Mouse (Mus musculus) embryonic facial prominence, embryonic 10.5 days (tissue): ENCODE results near the gene Lrrc8a. TPM values are rescaled to one million over a fixed set of nuclear protein-coding genes. Genes with fewer than 3 reads are reported as not detected.
A peak's percentile ranks its signal among the peaks of the same experiment; 100 is the strongest.

Source experiments
- DNase-seq: peaks from one replicate; pipeline ENCODE4 v3.0.0-alpha.2; 2017; ENCODE audit warnings: low spot score
- H3K27ac ChIP-seq: fragments of 300-500 bp; sonication (generic); replicated peaks from 2 replicates; pipeline ENCODE4 v1.5.1; 2016; ENCODE audit warnings: mild to moderate bottlenecking
- H3K27me3 ChIP-seq: fragments of 300-500 bp; sonication (generic); replicated peaks from 2 replicates; pipeline ENCODE4 v1.6.1; 2016; ENCODE audit warnings: low read depth, mild to moderate bottlenecking; ENCODE audit not compliant: poor library complexity, severe bottlenecking
- H3K36me3 ChIP-seq: fragments of 300-500 bp; sonication (generic); replicated peaks from 2 replicates; pipeline ENCODE4 v1.6.1; 2016; ENCODE audit warnings: mild to moderate bottlenecking, moderate library complexity
- H3K4me1 ChIP-seq: fragments of 300-500 bp; sonication (generic); 2 replicates; pipeline ENCODE4 v1.6.1; 2016
- H3K4me3 ChIP-seq: fragments of 300-500 bp; sonication (generic); 2 replicates; pipeline ENCODE4 v1.5.1; 2016; ENCODE audit warnings: mild to moderate bottlenecking, moderate library complexity
- H3K9me3 ChIP-seq: fragments of 300-500 bp; sonication (generic); 2 replicates; pipeline ENCODE4 v1.6.1; 2016; ENCODE audit warnings: mild to moderate bottlenecking
- WGBS: fragments of 180-500 bp; shearing (Covaris S2); methylation state at CpG from one replicate; pipeline ENCODE4 v1.1.7; 2016; 5-methylcytosine and 5-hydroxymethylcytosine counted together
- polyA plus RNA-seq: library from polyadenylated mRNA; unstranded; fragments of >200 nt; fragmentation: Nextera tagmentation; extraction: Ambion mirVana; gene quantifications from 2 replicates; pipeline ENCODE4 v1.2.1, GENCODE M21; 2016

Gene Lrrc8a
- polyA plus RNA-seq, 1 experiment from 2014 or later: 47.5 TPM

DNA sequence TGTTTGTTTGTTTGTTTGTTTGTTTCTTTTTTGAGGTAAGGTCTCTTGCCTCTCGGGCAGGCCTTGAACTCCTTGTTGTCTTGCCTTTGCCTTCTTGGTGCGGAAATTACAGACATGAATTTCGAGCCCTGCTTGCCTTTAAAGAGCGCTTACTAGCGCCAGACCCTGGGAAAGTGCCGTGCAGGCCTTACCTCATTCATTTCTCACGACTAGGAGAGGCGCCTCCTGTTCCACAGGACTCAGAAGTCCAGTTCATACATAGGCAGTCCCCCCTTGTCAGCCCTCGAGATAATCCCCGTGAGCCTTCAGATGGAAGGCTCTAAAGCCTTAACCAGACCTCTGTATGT, 49.5 kb downstream of the Lrrc8a start:
- peaks cover 48% of the 10 kb centered on the region for H3K36me3 ChIP-seq
- peaks cover 23% of the 10 kb centered on the region for H3K4me1 ChIP-seq
- no peaks in the 10 kb centered on the region for H3K27me3 ChIP-seq
- peak; percentile 49 for DNase-seq
- H3K9me3 ChIP-seq: no peaks in the 10 kb centered on the region
- peak overlapping the region; percentile 86 for H3K4me3 ChIP-seq
- WGBS: under 1% methylated on average over 10 of the region's 10 CpGs
- peak overlapping the region; percentile 89 for H3K27ac ChIP-seq

DNA sequence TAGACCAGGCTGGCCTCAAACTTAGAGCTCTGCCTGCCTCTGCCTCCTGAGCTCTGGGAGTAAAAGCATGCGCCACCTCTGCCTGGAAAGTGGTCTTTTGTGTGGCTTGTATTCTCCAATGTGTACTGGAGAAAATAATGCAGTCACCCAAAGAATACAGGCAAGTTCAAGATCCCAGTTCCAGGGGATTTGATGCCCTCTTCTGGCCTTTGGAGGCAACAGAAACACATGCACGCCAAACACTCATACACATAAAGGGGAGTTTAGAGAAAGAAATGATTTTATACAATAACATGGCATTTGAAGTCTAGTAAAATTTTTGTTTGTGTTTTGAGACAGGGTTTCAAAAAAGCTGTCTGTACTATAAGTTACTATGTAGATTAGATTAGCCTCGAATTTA, 62.0 kb downstream of the Lrrc8a start:
- 83% methylated on average over 3 of the region's 3 CpGs for WGBS
- no peaks in the 10 kb centered on the region for H3K9me3 ChIP-seq
- peaks cover 89% of the 10 kb centered on the region for H3K36me3 ChIP-seq

DNA sequence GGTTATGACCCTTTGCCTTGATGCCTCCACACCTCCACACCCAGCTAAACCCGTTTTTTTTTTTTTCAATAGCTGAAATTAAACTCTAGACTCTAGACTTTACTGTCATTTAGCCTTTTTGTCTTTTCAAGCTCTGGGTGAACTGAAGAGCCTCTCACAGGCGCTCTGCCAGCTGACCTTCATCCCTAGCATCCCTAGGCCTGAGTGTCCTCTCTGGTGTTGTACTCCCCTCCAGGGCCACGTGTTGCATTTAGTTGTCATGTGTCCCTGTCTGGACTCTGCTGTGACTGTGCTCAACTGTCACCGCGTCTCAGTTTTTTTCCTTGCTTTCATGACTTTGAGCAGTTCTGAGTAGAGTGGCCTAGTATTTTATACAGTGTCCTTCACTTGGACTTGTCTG, 62.5 kb downstream of the Lrrc8a start:
- Histone ChIP-seq H3K4me3 (no peak overlapping the region), H3K27ac (no peak overlapping the region), H3K36me3 (peaks cover 91% of the 10 kb centered on the region), H3K4me1 (no peaks in the 10 kb centered on the region), H3K9me3 (no peaks in the 10 kb centered on the region), H3K27me3 (no peaks in the 10 kb centered on the region)
- DNase-seq: no peak
- WGBS: 91% methylated on average over 5 of the region's 5 CpGs

More for the DNA sequence above, 62.0 kb downstream of the Lrrc8a start:
- no peaks in the 10 kb centered on the region for H3K27me3 ChIP-seq
- no peaks in the 10 kb centered on the region for H3K4me1 ChIP-seq
- DNase-seq: no peak
- no peak overlapping the region for H3K27ac ChIP-seq
- H3K4me3 ChIP-seq: no peak overlapping the region

DNA sequence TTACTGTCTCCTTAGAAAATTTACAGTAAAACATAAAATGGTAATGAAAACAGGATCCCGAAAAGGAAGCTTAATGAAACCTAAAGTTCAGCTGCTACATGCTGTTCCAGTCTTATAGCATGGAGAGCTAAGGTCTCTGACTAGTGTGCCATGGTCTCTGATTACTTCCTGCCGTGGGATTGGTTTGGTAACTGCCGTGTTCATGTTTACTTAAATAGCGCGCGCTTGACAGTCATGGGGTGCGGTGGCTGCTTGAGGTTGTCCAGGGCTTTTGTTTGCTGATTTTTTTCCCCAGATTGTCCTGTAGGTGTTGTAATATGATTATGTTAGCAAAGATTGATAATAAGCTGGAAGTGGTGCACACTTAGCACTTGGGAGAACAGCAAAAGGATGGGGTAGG, 68.6 kb downstream of the Lrrc8a start:
- no peak overlapping the region for H3K27ac ChIP-seq
- H3K4me1 ChIP-seq: no peaks in the 10 kb centered on the region
- no peak for DNase-seq
- H3K4me3 ChIP-seq: no peak overlapping the region
- H3K27me3 ChIP-seq: no peaks in the 10 kb centered on the region
- no peaks in the 10 kb centered on the region for H3K9me3 ChIP-seq
- 95% methylated on average over 7 of the region's 7 CpGs for WGBS
- H3K36me3 ChIP-seq: peaks cover 100% of the 10 kb centered on the region

DNA sequence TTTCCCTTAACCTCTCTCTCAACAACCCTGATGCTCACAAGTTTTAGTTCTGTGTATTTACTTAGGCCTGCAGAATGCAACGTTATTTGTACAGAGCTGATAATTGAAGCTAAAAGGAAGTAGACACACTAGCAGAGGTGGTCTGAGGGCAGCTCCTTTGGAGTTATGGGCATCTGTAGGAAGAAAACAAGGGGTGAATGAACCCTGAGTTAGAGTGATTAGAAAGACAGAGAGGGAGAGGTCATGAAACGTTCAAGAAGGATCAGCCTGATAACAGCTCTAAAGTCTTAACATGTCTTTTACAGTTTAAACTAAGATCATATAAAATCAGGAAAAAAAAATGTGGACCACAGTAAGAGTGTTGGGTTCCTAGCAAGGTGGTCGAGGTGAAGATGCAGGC, 71.8 kb downstream of the Lrrc8a start:
- no peaks in the 10 kb centered on the region for H3K4me1 ChIP-seq
- H3K36me3 ChIP-seq: peaks cover 98% of the 10 kb centered on the region
- no peaks in the 10 kb centered on the region for H3K27me3 ChIP-seq
- DNase-seq: no peak
- no peak overlapping the region for H3K4me3 ChIP-seq
- WGBS: 95% methylated on average over 3 of the region's 3 CpGs
- H3K27ac ChIP-seq: no peak overlapping the region
- H3K9me3 ChIP-seq: no peaks in the 10 kb centered on the region

DNA sequence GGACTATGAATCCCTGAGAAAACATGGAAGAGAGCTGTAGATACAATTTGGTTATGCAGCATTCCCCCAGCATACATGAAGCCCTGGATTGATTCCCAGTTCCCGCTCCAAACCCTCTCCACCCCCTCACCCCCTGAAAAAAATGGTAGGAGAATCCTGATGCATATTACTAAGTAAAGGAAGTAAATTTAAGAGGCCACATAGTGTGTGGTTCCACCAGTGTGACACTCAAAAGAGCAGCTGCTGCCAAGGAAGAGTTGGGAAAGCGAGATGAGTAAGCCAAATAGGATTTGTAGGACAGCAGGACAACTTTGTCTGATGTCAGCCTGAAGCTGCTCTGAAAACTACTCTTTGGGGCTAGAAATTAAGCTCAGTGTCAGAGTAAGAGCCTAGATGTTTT, 74.0 kb downstream of the Lrrc8a start:
- DNase-seq: no peak
- 98% methylated on average over 2 of the region's 2 CpGs for WGBS
- H3K9me3 ChIP-seq: no peaks in the 10 kb centered on the region
- peaks cover 98% of the 10 kb centered on the region for H3K36me3 ChIP-seq
- no peak overlapping the region for H3K27ac ChIP-seq
- no peaks in the 10 kb centered on the region for H3K4me1 ChIP-seq
- no peaks in the 10 kb centered on the region for H3K27me3 ChIP-seq
- H3K4me3 ChIP-seq: no peak overlapping the region

Other genes with a start within 250 kb of the Lrrc8a start
- 29.4 and 32.9 TPM in 2 replicates for gene Wdr34, start 188.8 kb upstream of the Lrrc8a start, polyA plus RNA-seq
- 870 and 873 TPM in 2 replicates for gene Set, start 180.3 kb upstream of the Lrrc8a start, polyA plus RNA-seq
- gene Pkn3, start 160.0 kb upstream of the Lrrc8a start, polyA plus RNA-seq: 12.7 and 13.9 TPM in 2 replicates
- gene Zdhhc12, start 144.1 kb upstream of the Lrrc8a start, polyA plus RNA-seq: 35.2 and 37.7 TPM in 2 replicates
- gene Zer1, start 113.1 kb upstream of the Lrrc8a start, polyA plus RNA-seq: 7.1 and 7.4 TPM in 2 replicates
- 8.1 and 8.2 TPM in 2 replicates for gene Tbc1d13, start 104.0 kb upstream of the Lrrc8a start, polyA plus RNA-seq
- gene Endog, start 66.2 kb upstream of the Lrrc8a start, polyA plus RNA-seq: 18.3 and 19.9 TPM in 2 replicates
- 95.4 and 98.5 TPM in 2 replicates for gene Spout1, start 59.3 kb upstream of the Lrrc8a start, polyA plus RNA-seq
- 8.2 and 8.3 TPM in 2 replicates for gene Kyat1, start 31.9 kb upstream of the Lrrc8a start, polyA plus RNA-seq
- gene Gm28035, start 2.9 kb downstream of the Lrrc8a start, polyA plus RNA-seq: 0.05 and 0.09 TPM in 2 replicates
- gene Phyhd1, start 28.5 kb downstream of the Lrrc8a start, polyA plus RNA-seq: 2.9 and 4.9 TPM in 2 replicates
- gene Gm28038, start 43.3 kb downstream of the Lrrc8a start, polyA plus RNA-seq: not detected in 2 replicates
- gene Dolk, start 48.6 kb downstream of the Lrrc8a start, polyA plus RNA-seq: 23.9 and 24.0 TPM in 2 replicates
- gene Nup188, start 48.7 kb downstream of the Lrrc8a start, polyA plus RNA-seq: 68.0 and 76.6 TPM in 2 replicates
- gene Sh3glb2, start 121.6 kb downstream of the Lrrc8a start, polyA plus RNA-seq: 84.8 and 85.6 TPM in 2 replicates
- 29.3 and 30.8 TPM in 2 replicates for gene Miga2, start 126.5 kb downstream of the Lrrc8a start, polyA plus RNA-seq
- gene Dolpp1, start 154.5 kb downstream of the Lrrc8a start, polyA plus RNA-seq: 46.2 and 47.9 TPM in 2 replicates
- 19.9 and 20.3 TPM in 2 replicates for gene Crat, start 178.1 kb downstream of the Lrrc8a start, polyA plus RNA-seq
- gene Ptpa, start 178.3 kb downstream of the Lrrc8a start, polyA plus RNA-seq: 161 and 162 TPM in 2 replicates
- 2.8 and 3.4 TPM in 2 replicates for gene Ier5l, start 236.5 kb downstream of the Lrrc8a start, polyA plus RNA-seq